Mouse (Mus musculus): Measurements from ENCODE around the gene Snx11.
"Not testable (repeated sequence)": the region's sequence is repeated elsewhere in the genome, so short reads cannot be mapped to it uniquely, and the experiment has no call there.

Gene Snx11

GRCm38 (mm10) chr11:96776968-96777962 lies at the start of gene Snx11:
TSS of gene Snx11 (minus strand) at chr11:96777559.
- DNase-seq, result peak; percentile 94 to 97

GRCm38 (mm10) chr11:96826481-96826880 lies 49.1 kb upstream of the Snx11 start:
- DNase-seq, result no peak

- peak in 1 of 2 experiments; percentile 19 for DNase-seq
These were observed 47.6 kb upstream of the Snx11 start for GRCm38 (mm10) chr11:96824783-96825495.

- peak; percentile 88 to 92 for DNase-seq
These were observed 46.8 kb upstream of the Snx11 start for GRCm38 (mm10) chr11:96823880-96824782.

GRCm38 (mm10) chr11:96823471-96823837 lies 46.1 kb upstream of the Snx11 start:
- no peak for DNase-seq

- no peak for DNase-seq
These were observed 45.5 kb upstream of the Snx11 start for GRCm38 (mm10) chr11:96822675-96823470.

GRCm38 (mm10) chr11:96821956-96822355 lies 44.6 kb upstream of the Snx11 start:
- DNase-seq, result no peak

- DNase-seq, result no peak
These were observed 40.9 kb upstream of the Snx11 start for GRCm38 (mm10) chr11:96818128-96818710.

- DNase-seq, result no peak
These were observed 39.6 kb upstream of the Snx11 start for GRCm38 (mm10) chr11:96816979-96817378.

GRCm38 (mm10) chr11:96816494-96816893 lies 39.1 kb upstream of the Snx11 start:
- DNase-seq, result no peak

GRCm38 (mm10) chr11:96815895-96816294 lies 38.5 kb upstream of the Snx11 start:
- DNase-seq, result no peak

GRCm38 (mm10) chr11:96814443-96814842 lies 37.1 kb upstream of the Snx11 start:
- DNase-seq, result no peak

GRCm38 (mm10) chr11:96813920-96814319 lies 36.6 kb upstream of the Snx11 start:
- DNase-seq, result no peak

- no peak for DNase-seq
These were observed 36.1 kb upstream of the Snx11 start for GRCm38 (mm10) chr11:96813455-96813854.

- not testable (repeated sequence) for DNase-seq
These were observed 33.8 kb upstream of the Snx11 start for GRCm38 (mm10) chr11:96811188-96811587.

GRCm38 (mm10) chr11:96809562-96810235 lies 32.3 kb upstream of the Snx11 start:
- no peak for DNase-seq

GRCm38 (mm10) chr11:96808066-96808465 lies 30.7 kb upstream of the Snx11 start:
- DNase-seq, result no peak

GRCm38 (mm10) chr11:96805606-96806005 lies 28.2 kb upstream of the Snx11 start:
- DNase-seq, result no peak

- no peak for DNase-seq
These were observed 22.2 kb upstream of the Snx11 start for GRCm38 (mm10) chr11:96799511-96799910.

- DNase-seq, result no peak
These were observed 19.2 kb upstream of the Snx11 start for GRCm38 (mm10) chr11:96796586-96796985.

GRCm38 (mm10) chr11:96796081-96796480 lies 18.7 kb upstream of the Snx11 start:
- no peak for DNase-seq

All from thymus, adult 18-20 months (tissue).